Mouse (Mus musculus) limb, embryonic 12.5 days (tissue): ENCODE data around the gene Tmem120b. TPM values are rescaled to one million over a fixed set of nuclear protein-coding genes. Genes with fewer than 3 reads are reported as not detected.

Source experiments
- ATAC-seq: fragments of 200-750 bp; cut with Nextera tagmentation; 2 replicates; pipeline ENCODE4 v1.8.0; 2017; ENCODE audit warnings: low read depth, moderate TSS enrichment; ENCODE audit not compliant: insufficient number of reproducible peaks, insufficient read depth, low FRiP score, low TSS enrichment
- H3K27ac ChIP-seq: fragments of 300-500 bp; sonication (generic); 2 replicates; pipeline ENCODE4 v1.5.1; 2016; ENCODE audit warnings: mild to moderate bottlenecking, moderate library complexity
- H3K27me3 ChIP-seq: fragments of 300-500 bp; sonication (generic); 2 replicates; pipeline ENCODE4 v1.6.1; 2016; ENCODE audit warnings: mild to moderate bottlenecking, moderate library complexity
- H3K36me3 ChIP-seq: fragments of 300-500 bp; sonication (generic); 2 replicates; pipeline ENCODE4 v1.6.1; 2016; ENCODE audit warnings: mild to moderate bottlenecking, moderate library complexity
- H3K4me1 ChIP-seq: fragments of 300-500 bp; sonication (generic); replicated peaks from 2 replicates; pipeline ENCODE4 v1.6.1; 2016
- H3K4me2 ChIP-seq: fragments of 300-500 bp; sonication (generic); 2 replicates; pipeline ENCODE4 v1.6.1; 2016; ENCODE audit warnings: mild to moderate bottlenecking, moderate library complexity
- H3K4me3 ChIP-seq: fragments of 300-500 bp; sonication (generic); replicated peaks from 2 replicates; pipeline ENCODE4 v1.5.1; 2016; ENCODE audit warnings: mild to moderate bottlenecking
- H3K9ac ChIP-seq: fragments of 300-500 bp; sonication (generic); replicated peaks from 2 replicates; pipeline ENCODE4 v1.6.1; 2016; ENCODE audit warnings: mild to moderate bottlenecking, moderate library complexity
- H3K9me3 ChIP-seq: fragments of 300-500 bp; sonication (generic); 2 replicates; pipeline ENCODE4 v1.6.1; 2016; ENCODE audit warnings: mild to moderate bottlenecking, moderate library complexity
- WGBS: fragments of 180-500 bp; shearing (Covaris S2); methylation state at CpG from one replicate; pipeline ENCODE4 v1.1.7; 2016; 5-methylcytosine and 5-hydroxymethylcytosine counted together
- polyA plus RNA-seq: library from polyadenylated mRNA; unstranded; fragments of >200 nt; fragmentation: Nextera tagmentation; extraction: Ambion mirVana; gene quantifications from 2 replicates; pipeline ENCODE4 v1.2.1, GENCODE M21; 2016

The Tmem120b gene
- polyA plus RNA-seq, 1 experiment from 2014 or later, result 14.1 TPM

GRCm38 (mm10) chr5:123075576-123076418, 7.6 kb downstream of the Tmem120b start:
- Histone ChIP-seq H3K27me3 (no peaks in the 10 kb centered on the region), H3K4me1 (peaks cover 29% of the 10 kb centered on the region), H3K9me3 (0 out of 2 replicates have a peak, but pooled peaks cover 5% of the 10 kb centered on the region), H3K9ac (peak overlapping the region; percentile 74), H3K36me3 (no peaks in the 10 kb centered on the region), H3K4me2 (peak overlapping the region; percentile 90), H3K4me3 (peak overlapping the region; percentile 75), H3K27ac (peak overlapping the region; percentile 54)
- 8% methylated on average over 45 of the region's 45 CpGs for WGBS
- peak; percentile 90 for ATAC-seq

- H3K27ac ChIP-seq, result peak overlapping the region; percentile 54
- WGBS, result 4% methylated on average over 35 of the region's 35 CpGs
Observed at GRCm38 (mm10) chr5:123076419-123077281, 8.4 kb downstream of the Tmem120b start.

GRCm38 (mm10) chr5:123079568-123079967, 11.4 kb downstream of the Tmem120b start:
- Histone ChIP-seq H3K4me3 (no peak overlapping the region), H3K36me3 (no peaks in the 10 kb centered on the region), H3K27ac (peak overlapping the region; percentile 29; the same call in 1 of the 2 replicates), H3K4me2 (no peak overlapping the region), H3K9me3 (0 out of 2 replicates have a peak, but pooled peaks cover 9% of the 10 kb centered on the region), H3K9ac (no peak overlapping the region), H3K27me3 (no peaks in the 10 kb centered on the region), H3K4me1 (peaks cover 34% of the 10 kb centered on the region)
- no peak for ATAC-seq
- WGBS, result 71% methylated on average over 1 of the region's 1 CpGs

More at GRCm38 (mm10) chr5:123076419-123077281, 8.4 kb downstream of the Tmem120b start:
- Histone ChIP-seq H3K27me3 (no peaks in the 10 kb centered on the region), H3K4me1 (peaks cover 29% of the 10 kb centered on the region), H3K9ac (peak overlapping the region; percentile 74), H3K9me3 (0 out of 2 replicates have a peak, but pooled peaks cover 9% of the 10 kb centered on the region), H3K4me2 (peak overlapping the region; percentile 90), H3K4me3 (peak overlapping the region; percentile 75), H3K36me3 (no peaks in the 10 kb centered on the region)
- peak; percentile 70 for ATAC-seq

GRCm38 (mm10) chr5:123080041-123080440, 11.8 kb downstream of the Tmem120b start:
- no peak overlapping the region for H3K4me3 ChIP-seq
- 0 out of 2 replicates have a peak, but pooled peaks cover 9% of the 10 kb centered on the region for H3K9me3 ChIP-seq
- WGBS, result 31% methylated on average over 8 of the region's 8 CpGs
- H3K36me3 ChIP-seq, result no peaks in the 10 kb centered on the region
- no peaks in the 10 kb centered on the region for H3K27me3 ChIP-seq
- peaks cover 34% of the 10 kb centered on the region for H3K4me1 ChIP-seq
- H3K9ac ChIP-seq, result no peak overlapping the region
- ATAC-seq, result no peak
- peak overlapping the region; percentile 29; the same call in 1 of the 2 replicates for H3K27ac ChIP-seq
- H3K4me2 ChIP-seq, result no peak overlapping the region

GRCm38 (mm10) chr5:123080510-123080909, 12.3 kb downstream of the Tmem120b start:
- H3K36me3 ChIP-seq, result no peaks in the 10 kb centered on the region
- 0 out of 2 replicates have a peak, but pooled peaks cover 9% of the 10 kb centered on the region for H3K9me3 ChIP-seq
- 93% methylated on average over 12 of the region's 13 CpGs for WGBS
- peaks cover 31% of the 10 kb centered on the region for H3K4me1 ChIP-seq
- H3K27ac ChIP-seq, result no peak overlapping the region
- no peak overlapping the region for H3K4me2 ChIP-seq
- no peak overlapping the region for H3K9ac ChIP-seq
- no peak for ATAC-seq
- H3K27me3 ChIP-seq, result no peaks in the 10 kb centered on the region
- no peak overlapping the region for H3K4me3 ChIP-seq

- H3K4me1 ChIP-seq, result peaks cover 14% of the 10 kb centered on the region; the same call in 1 of the 2 replicates
- H3K9ac ChIP-seq, result no peak overlapping the region
- no peak overlapping the region for H3K4me2 ChIP-seq
- WGBS, result 76% methylated on average over 13 of the region's 13 CpGs
- H3K9me3 ChIP-seq, result 0 out of 2 replicates have a peak, but pooled peaks cover 9% of the 10 kb centered on the region
- no peaks in the 10 kb centered on the region for H3K36me3 ChIP-seq
- ATAC-seq, result no peak
- no peaks in the 10 kb centered on the region for H3K27me3 ChIP-seq
- H3K27ac ChIP-seq, result no peak overlapping the region
- no peak overlapping the region for H3K4me3 ChIP-seq
Observed at GRCm38 (mm10) chr5:123083340-123084050, 15.3 kb downstream of the Tmem120b start.

GRCm38 (mm10) chr5:123086501-123086900, 18.3 kb downstream of the Tmem120b start:
- no peak for ATAC-seq
- H3K9me3 ChIP-seq, result 0 out of 2 replicates have a peak, but pooled peaks cover 7% of the 10 kb centered on the region
- WGBS, result 72% methylated on average over 2 of the region's 2 CpGs
- H3K4me2 ChIP-seq, result no peak overlapping the region
- H3K36me3 ChIP-seq, result no peaks in the 10 kb centered on the region
- H3K4me1 ChIP-seq, result 0 out of 2 replicates have a peak, but pooled peaks cover 5% of the 10 kb centered on the region
- no peak overlapping the region for H3K9ac ChIP-seq
- no peak overlapping the region for H3K4me3 ChIP-seq
- H3K27ac ChIP-seq, result no peak overlapping the region
- no peaks in the 10 kb centered on the region for H3K27me3 ChIP-seq

- H3K4me3 ChIP-seq, result no peak overlapping the region
- no peaks in the 10 kb centered on the region for H3K36me3 ChIP-seq
- 0 out of 2 replicates have a peak, but pooled peaks cover 1% of the 10 kb centered on the region for H3K4me1 ChIP-seq
- 87% methylated on average over 4 of the region's 4 CpGs for WGBS
- H3K27ac ChIP-seq, result no peak overlapping the region
- no peak for ATAC-seq
- H3K9ac ChIP-seq, result no peak overlapping the region
- H3K9me3 ChIP-seq, result 0 out of 2 replicates have a peak, but pooled peaks cover 7% of the 10 kb centered on the region
- no peaks in the 10 kb centered on the region for H3K27me3 ChIP-seq
- H3K4me2 ChIP-seq, result no peak overlapping the region
Observed at GRCm38 (mm10) chr5:123088784-123089183, 20.6 kb downstream of the Tmem120b start.

GRCm38 (mm10) chr5:123090560-123091306, 22.5 kb downstream of the Tmem120b start:
- H3K9ac ChIP-seq, result no peak overlapping the region
- H3K9me3 ChIP-seq, result 0 out of 2 replicates have a peak, but pooled peaks cover 7% of the 10 kb centered on the region
- no peak for ATAC-seq
- H3K27me3 ChIP-seq, result no peaks in the 10 kb centered on the region
- no peak overlapping the region for H3K27ac ChIP-seq
- WGBS, result 88% methylated on average over 10 of the region's 10 CpGs
- no peaks in the 10 kb centered on the region for H3K36me3 ChIP-seq
- no peak overlapping the region for H3K4me2 ChIP-seq
- peaks cover 8% of the 10 kb centered on the region; the same call in 1 of the 2 replicates for H3K4me1 ChIP-seq
- H3K4me3 ChIP-seq, result no peak overlapping the region
